Mouse (Mus musculus) lung, embryonic 14.5 days (tissue): ENCODE measurements around the gene Gm7173. TPM values are rescaled to one million over a fixed set of nuclear protein-coding genes. Genes with fewer than 3 reads are reported as not detected.
A peak's percentile ranks its signal among the peaks of the same experiment; 100 is the strongest.

ENCODE experiments used
- ATAC-seq: fragments of 200-750 bp; cut with Nextera tagmentation; 2 replicates; pipeline ENCODE4 v1.8.0; 2017; ENCODE audit warnings: mild to moderate bottlenecking, moderate TSS enrichment, moderate library complexity; ENCODE audit not compliant: insufficient read depth
- DNase-seq: peaks from one replicate; pipeline ENCODE4 v3.0.0-alpha.2; 2015
- H3K27ac ChIP-seq: fragments of 300-500 bp; sonication (generic); 2 replicates; pipeline ENCODE4 v1.5.1; 2014; ENCODE audit warnings: low read depth, mild to moderate bottlenecking, moderate library complexity
- H3K27me3 ChIP-seq: fragments of 300-500 bp; sonication (generic); 2 replicates; pipeline ENCODE4 v1.6.1; 2014; ENCODE audit warnings: low read length, control low read depth; ENCODE audit not compliant: insufficient read depth
- H3K36me3 ChIP-seq: fragments of 300-500 bp; sonication (generic); 2 replicates; pipeline ENCODE4 v1.6.1; 2014; ENCODE audit warnings: control low read depth; ENCODE audit not compliant: insufficient read depth
- H3K4me1 ChIP-seq: fragments of 300-500 bp; sonication (generic); 2 replicates; pipeline ENCODE4 v1.6.1; 2014; ENCODE audit warnings: antibody characterized with exemption, control low read depth; ENCODE audit not compliant: insufficient read depth
- H3K4me2 ChIP-seq: fragments of 300-500 bp; sonication (generic); 2 replicates; pipeline ENCODE4 v1.6.1; 2014; ENCODE audit warnings: mild to moderate bottlenecking
- H3K4me3 ChIP-seq: fragments of 300-500 bp; sonication (generic); 2 replicates; pipeline ENCODE4 v1.5.1; 2014; ENCODE audit warnings: low read depth, low read length
- H3K9ac ChIP-seq: fragments of 300-500 bp; sonication (generic); 2 replicates; pipeline ENCODE4 v1.6.1; 2014
- H3K9me3 ChIP-seq: fragments of 300-500 bp; sonication (generic); 2 replicates; pipeline ENCODE4 v1.6.1; 2016; ENCODE audit warnings: low read depth, low read length, control low read depth
- CTCF ChIP-seq: IDR thresholded peaks from 2 replicates; pipeline ENCODE4 v1.5.1; 2016; ENCODE audit warnings: antibody characterized with exemption, low read depth
- WGBS: fragments of 180-500 bp; shearing (Covaris S2); extraction: QIAGEN DNeasy Blood & Tissue Kit; methylation state at CpG from one replicate; pipeline ENCODE4 v1.1.7; 2014; 5-methylcytosine and 5-hydroxymethylcytosine counted together
- polyA plus RNA-seq: library from polyadenylated mRNA; unstranded; fragments of >200 nt; fragmentation: Nextera tagmentation; extraction: Ambion mirVana; gene quantifications from 2 replicates; pipeline ENCODE4 v1.2.1, GENCODE M21; 2014

The Gm7173 gene
- polyA plus RNA-seq, result 0.08 and 0.38 TPM in 2 replicates

DNA sequence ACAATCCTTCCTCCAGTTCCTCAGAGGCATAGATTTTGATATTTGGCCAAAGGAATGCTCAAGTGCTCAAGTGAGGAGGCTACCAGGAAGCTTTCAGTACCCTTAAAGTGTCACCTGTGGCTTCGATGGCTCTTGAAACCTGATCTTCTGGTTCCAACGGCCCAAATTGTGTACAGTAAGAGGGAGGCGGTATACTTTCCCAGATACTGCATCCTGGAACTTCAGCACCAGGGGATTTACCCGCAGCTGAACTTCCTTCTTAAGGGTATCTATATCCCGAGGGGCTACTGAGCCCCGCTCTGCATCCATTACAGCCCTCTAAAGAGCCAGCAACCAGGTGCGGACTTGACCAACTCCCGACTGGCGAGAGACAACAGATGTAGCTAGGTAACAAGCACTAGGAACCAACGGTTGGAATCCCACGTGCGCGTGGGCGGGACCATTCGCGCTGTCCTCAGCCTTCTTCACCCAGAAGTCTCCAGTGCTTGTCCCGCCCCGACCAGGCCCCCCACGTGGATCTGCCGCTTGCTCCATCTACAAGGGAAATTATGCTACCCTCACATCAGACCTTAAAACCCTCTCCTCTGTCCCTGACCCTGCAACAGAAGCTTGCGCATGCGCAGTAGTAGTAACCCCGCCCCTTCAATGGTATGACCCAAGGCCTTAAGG, at the start of gene Gm7173:
Gene Gm7173 (minus strand): TSS at position 309 of the 669 bp plus-strand sequence.
- TF ChIP-seq CTCF, result no peak
- Histone ChIP-seq H3K4me1 (no peaks in the 10 kb centered on the region), H3K27ac (no peak within 1 kb of the TSS), H3K27me3 (no peaks in the 10 kb centered on the region), H3K36me3 (no peaks in the 10 kb centered on the region), H3K4me2 (peak within 1 kb of the TSS; percentile 56), H3K9ac (no peak within 1 kb of the TSS), H3K4me3 (peak within 1 kb of the TSS; percentile 31), H3K9me3 (no peaks in the 10 kb centered on the region)
- peak; percentile 89 for ATAC-seq
- WGBS, result 25% methylated on average over 23 of the region's 23 CpGs
- DNase-seq, result peak; percentile 39

DNA sequence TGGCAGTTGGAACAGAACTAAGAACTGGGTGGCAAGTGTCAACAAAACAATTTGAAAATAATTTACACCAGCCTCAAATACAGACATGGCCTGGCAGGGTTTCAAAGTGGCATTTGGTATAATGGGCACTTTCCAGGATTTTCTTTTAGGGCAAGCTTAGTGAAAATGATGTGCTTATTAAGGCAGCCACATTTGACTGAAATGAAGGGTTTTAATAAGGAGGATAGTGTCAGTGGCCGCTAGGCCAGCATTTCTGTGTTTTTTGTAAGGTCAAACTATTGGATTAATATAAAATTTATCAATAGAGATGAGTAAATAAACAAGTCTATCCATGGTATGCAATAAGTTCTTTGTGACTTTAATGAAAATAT, 546 bp upstream of the Gm7173 start:
- H3K4me1 ChIP-seq, result no peaks in the 10 kb centered on the region
- peak overlapping the region; percentile 31 for H3K4me3 ChIP-seq
- no peaks in the 10 kb centered on the region for H3K27me3 ChIP-seq
- DNase-seq (no peak), ATAC-seq (no peak)
- no peaks in the 10 kb centered on the region for H3K9me3 ChIP-seq
- no peak for TF ChIP-seq CTCF
- no peak overlapping the region for H3K9ac ChIP-seq
- WGBS, result 58% methylated on average over 1 of the region's 1 CpGs
- no peaks in the 10 kb centered on the region for H3K36me3 ChIP-seq
- H3K27ac ChIP-seq, result no peak overlapping the region
- H3K4me2 ChIP-seq, result peak overlapping the region; percentile 56

DNA sequence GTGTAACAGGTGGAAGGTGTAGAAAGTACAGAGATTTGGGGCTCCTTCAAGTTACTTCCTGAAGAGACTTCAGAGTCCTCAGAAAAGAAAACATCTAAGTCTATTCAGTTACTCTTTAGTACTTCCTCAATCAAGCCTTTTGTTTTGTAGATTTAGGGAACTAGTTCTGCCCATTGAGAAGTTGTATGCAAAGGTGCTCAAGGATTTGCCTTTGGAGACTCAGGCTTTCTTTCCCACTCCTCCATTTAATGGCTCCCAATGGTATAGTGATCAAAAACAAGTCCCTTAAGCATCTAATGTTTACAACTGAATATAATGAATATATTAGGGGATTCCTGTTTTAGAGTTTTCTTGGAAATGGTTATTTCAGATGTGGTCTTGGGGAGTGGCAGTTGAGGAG, 200.3 kb downstream of the Gm7173 start:
- Histone ChIP-seq H3K9me3 (no peaks in the 10 kb centered on the region), H3K4me3 (no peak overlapping the region), H3K4me2 (no peak overlapping the region), H3K4me1 (no peaks in the 10 kb centered on the region), H3K27me3 (no peaks in the 10 kb centered on the region), H3K9ac (no peak overlapping the region), H3K36me3 (no peaks in the 10 kb centered on the region), H3K27ac (no peak overlapping the region)
- ATAC-seq (no peak), DNase-seq (no peak)
- TF ChIP-seq CTCF, result no peak

Other genes with a start within 250 kb of the Gm7173 start
- not detected in 2 replicates for gene Mageb16, start 154.2 kb upstream of the Gm7173 start, polyA plus RNA-seq